Mouse (Mus musculus) lung, postnatal 0 days (tissue): ENCODE results near the gene Agap3.
A peak's percentile ranks its signal among the peaks of the same experiment; 100 is the strongest.

Experiments
- CTCF ChIP-seq: IDR thresholded peaks from 2 replicates; pipeline ENCODE4 v1.5.1; 2016; ENCODE audit warnings: antibody characterized with exemption, mild to moderate bottlenecking
- EP300 ChIP-seq: IDR thresholded peaks from 2 replicates; pipeline ENCODE4 v1.6.1; 2016; ENCODE audit warnings: antibody characterized with exemption, mild to moderate bottlenecking, control low read depth

DNA sequence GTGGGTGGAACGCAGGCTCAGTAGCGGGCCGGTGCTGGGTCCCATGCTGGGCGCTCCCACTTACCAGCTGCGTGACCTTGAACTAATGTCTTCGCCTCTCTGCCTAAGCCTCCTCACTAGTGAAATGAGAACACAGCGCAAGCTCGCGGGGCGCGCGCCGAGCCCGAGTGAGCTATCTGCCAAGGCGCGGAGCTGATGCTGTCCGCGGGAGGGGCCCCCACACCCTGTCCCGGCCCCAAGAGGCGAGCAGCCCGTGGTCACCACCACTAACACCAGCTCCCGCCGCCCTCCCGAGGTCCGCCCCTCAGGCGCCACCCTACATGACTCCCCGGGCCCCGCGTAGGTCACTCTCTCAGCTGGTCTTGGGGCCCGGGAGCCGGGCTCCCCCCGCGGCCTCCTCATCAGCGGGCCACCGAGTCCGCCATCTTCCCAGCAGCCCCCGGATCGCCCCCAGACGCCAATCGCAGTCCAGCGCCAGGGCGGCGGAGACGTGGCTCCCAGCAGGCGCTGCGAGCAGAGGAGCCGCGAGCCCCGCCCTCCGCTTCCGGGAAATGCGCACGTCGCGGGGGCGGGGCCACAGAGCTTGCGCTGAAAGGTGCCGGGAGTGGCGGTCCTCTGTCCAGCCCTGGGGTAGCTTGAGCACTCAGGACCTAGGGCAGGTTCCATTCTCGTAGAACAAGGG lies 7.1 kb upstream of the Agap3 start, which contains the start of gene Fastk:
- TF ChIP-seq CTCF (0 out of 2 replicates have a peak, but pooled peaks have one; percentile 3), EP300 (no peak)
